Mouse (Mus musculus): ENCODE data around the gene Dnaic2. TPM values are rescaled to one million over a fixed set of nuclear protein-coding genes. Genes with fewer than 3 reads are reported as not detected.
A peak's percentile ranks its signal among the peaks of the same experiment; 100 is the strongest.

The Dnaic2 gene
- polyA plus RNA-seq (2017; shearing (Covaris generic)): not detected

DNA sequence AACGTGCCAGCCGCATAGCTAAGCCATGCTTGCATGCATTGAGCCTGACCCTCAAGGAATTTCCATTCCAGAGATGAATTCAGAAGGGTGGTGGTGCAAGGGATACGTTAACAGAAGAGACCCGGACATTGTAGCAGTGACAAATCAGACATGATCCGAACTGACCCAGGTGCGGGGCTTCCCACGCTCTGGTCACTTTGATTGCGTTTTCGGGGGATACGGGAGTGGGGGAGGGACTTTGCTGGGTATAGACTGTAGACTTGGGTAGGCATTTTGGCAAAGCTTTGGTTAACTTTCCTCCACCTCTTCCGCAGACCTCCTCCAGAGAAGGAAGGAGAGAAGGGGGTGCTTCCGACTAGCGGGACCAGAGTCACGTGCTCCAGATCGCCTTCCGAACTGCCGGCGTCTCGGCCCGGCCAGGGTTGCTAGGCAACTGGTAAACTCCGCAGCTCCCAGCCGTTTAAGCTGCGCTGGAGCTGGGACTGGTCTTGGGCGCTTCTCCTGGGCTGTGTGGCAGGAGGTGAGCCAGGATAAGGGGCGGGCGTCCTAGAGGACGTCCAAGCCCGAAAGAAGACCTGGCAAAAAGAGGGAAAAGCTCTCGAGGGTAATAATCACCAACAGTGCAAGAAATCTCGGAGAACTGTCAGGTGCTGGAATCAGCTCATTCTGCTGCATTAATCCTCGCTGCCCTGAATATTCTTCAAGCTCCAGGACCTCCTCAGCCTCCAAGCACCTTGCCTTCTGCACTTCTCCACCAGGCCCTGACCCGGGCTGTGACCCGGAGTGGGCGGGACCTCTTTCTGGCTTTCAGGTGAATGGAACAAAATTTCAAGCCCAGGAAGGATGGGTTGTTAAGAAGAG is at the start of gene Dnaic2:
Gene Dnaic2 (plus strand): TSS at position 444 of the 861 bp plus-strand sequence.
- ATAC-seq: no peak

DNA sequence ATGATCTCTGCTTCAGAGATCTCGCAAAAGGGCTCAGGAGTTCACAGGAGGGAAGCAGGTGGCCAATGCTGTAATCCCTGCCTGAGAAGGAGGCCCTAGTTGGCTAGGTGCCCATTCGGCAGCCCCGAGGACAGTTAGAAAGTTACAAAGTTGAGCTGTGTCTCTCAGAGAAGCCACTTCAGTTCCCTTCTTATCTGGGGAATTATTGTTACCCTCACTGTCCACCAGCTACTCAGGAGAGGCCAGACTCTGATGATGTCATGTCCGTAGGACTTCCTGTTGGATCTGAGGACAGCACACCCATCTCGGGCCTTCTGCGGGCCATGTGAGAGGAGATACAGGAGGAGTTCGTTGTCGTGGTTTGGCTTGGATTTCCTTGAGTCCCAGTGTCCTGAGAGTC is 47.6 kb upstream of the Dnaic2 start:
- ATAC-seq: no peak

DNA sequence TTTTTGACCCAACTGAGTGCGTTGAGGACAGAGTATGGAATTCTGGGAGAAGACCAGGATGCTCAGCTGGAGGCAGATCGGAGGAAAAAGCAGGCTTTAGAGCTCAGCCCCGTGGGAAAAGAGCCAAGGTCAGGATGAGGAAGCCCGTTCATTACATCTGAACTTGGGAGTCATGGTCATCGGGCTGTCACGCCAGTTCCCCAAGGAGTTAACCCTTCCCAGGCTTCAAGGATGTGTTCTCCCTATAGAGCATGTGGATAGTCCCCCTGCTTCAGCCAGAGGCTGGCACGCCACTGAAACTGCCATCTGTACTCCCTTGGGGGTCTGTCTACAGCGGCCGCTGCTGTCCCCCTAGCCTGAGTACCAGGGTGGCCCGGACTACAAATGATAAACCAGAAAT is 46.9 kb upstream of the Dnaic2 start:
- no peak for ATAC-seq

DNA sequence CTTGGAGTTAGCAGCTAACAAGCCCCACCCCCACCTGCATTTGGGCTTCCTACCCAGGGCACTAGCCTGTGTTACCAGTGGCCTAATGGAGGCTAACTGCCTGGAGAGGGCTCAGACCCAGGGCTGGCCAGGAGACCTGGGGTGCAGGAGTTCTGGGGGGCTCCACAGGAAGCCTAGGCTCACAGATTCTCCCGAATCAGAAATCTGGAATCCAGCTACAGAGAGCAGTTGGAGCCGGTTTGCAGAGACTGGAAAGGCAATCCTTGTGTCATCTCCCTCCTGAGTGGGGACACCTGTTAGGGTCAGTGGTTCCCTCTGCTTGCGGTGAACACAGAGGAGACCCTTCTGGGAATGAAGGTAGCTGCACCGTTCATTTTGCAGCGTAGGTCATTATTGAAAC is 46.2 kb upstream of the Dnaic2 start:
- ATAC-seq: no peak

DNA sequence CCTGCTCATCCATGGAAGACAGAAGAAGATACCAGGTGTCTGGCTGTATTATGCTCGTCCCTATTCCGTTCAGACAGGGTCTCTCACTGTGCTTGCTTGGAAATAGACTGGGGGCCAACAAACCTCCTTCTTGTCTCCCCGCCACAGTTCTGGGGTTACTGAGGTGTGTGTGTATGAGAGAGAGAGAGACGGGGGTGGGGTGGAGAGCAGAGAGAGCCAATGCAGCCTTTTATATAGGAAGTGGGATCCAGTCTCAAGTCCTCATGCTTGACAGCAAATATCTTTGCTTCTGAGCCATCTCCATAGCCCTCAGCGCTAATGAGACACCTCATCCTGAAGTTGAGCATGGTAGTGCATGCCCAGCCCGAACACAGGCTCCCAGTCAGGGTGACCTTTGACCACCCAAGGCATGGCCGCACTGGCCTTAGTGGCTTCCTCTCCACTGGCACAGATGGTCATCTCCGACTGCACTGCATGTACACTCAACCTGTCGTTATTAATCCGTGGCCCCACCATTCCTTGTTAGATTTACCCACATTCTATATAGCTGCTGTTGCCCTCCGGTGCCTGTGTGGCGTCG is 44.8 kb upstream of the Dnaic2 start:
- ATAC-seq: no peak

DNA sequence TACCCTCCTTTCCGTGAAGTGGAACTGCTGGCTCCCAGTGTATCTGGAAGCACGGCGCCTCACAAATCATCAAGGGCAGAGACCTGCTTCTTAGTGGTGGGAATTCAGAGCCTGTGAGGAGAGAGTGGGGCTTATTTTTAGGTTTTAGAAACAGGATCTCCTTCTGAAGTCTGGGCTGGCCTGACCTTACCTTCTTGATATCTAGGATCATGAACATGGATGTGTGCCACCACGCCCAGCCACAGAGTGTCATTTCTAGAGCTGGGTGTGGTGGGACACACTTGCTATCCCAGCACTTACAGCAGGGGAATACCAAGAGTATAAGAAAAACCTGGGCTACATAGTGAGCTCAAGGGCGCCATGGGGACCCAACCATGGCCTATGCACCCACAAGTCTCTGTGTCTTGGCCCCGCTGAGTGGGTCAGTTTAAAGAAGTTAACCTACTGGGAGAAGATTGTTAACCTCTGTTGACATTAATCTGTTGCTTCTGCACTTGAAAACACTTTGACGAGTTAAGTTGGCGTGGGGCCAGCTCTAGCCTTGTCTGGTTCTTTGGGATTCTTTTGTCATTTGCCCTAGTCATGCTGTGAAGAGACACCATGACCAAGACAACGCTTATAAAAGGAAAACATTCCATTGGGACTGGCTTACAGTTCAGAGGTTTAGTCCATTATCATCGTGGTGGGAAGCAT is 44.0 kb upstream of the Dnaic2 start:
- ATAC-seq: no peak

- ATAC-seq: no peak
These were observed 43.2 kb upstream of the Dnaic2 start for GRCm38 (mm10) chr11:114683722-114684621.

DNA sequence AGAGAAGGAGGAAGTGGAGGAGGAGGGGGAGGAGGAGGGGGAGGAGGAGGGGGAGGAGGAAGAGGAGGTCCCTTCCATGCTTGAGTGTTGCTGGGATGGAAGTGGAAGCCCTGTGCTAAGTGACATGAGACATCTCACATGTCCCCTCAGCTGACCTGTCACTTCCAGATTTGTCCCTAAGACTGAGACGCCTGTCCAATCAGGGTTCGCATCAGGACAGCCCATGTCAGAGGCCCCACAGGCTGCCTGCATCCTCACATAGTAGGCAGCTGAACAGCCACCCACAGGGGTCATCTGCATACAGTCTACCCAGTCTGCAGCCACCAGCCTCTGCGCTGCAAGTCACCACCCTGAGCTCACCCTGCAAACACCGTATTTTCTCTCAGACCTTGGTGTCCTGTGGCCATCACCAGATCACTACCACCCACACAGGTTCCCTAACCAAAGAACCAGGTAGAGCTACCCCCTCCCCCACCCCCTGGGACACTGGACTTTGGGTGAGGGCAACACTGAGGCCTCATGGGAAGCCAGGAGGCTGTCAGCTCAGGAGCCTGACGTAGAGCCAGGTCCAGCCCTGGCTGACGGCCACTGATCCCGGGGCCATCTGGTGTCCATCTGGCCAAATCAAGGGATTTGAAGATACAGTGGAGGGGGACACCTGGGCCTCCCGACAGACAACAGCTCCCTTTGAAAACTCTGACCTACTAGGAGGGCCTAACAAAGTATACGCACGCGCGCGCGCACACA is 42.4 kb upstream of the Dnaic2 start:
- no peak for ATAC-seq

DNA sequence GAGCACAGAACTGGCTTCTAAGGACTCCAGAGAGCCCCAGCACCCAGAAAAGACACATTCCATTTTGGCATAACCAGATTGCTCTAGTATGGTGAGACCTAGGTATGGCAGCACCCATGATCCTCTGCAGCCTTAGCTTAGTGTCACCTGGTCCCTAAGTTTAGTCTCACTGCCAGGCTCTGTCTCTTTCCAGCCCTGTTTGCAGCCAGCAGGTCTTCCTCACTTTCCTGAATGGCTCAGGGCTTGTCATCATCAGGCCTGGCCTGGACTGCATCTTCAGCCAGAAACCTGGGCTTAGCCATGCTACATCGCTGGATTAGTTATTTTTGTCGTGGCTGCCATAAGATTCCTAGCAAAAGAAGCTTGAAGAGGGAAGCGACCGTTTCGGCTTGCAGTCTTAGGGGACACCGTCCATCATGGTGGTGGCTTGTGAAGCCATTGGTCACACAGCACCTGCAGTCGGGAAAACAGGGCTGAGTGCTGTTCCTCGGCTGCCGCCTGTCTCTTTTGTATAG is 41.6 kb upstream of the Dnaic2 start:
- no peak for ATAC-seq

DNA sequence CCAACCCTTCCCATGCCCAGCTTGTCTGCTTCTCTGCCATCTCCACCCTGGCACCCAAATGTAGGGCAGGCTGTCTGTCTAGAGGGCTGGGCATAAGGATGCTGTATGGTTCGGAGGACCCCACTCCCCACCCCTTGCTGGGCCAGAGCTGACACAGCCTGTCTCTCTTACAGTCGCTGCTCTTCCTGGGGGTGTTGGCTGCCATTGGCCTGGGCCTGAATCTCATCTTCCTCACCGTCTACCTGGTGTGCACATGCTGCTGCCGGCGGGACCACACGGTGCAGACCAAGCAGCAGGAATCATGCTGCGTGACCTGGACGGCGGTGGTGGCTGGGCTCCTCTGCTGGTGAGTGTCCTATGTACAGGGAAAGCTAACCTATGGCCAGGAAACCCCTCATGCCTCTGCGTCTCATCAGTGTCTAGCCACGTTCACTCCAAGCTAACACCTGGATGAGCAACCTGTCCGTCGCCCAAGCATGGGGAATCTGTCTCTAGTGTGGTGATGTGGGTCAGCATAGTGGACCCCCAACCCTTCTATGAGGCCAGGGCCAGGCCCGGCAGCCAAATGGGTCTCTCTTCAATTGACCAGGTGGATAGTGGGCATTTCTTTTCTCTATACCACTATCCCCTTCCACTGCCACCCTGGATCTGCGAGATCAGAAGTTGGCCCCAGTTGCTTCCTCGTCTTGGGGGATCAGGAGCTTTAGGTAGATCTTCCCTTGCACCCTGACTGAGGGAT is 40.8 kb upstream of the Dnaic2 start:
- ATAC-seq: no peak

GRCm38 (mm10) chr11:114687574-114688188 is 39.5 kb upstream of the Dnaic2 start:
- ATAC-seq: no peak

DNA sequence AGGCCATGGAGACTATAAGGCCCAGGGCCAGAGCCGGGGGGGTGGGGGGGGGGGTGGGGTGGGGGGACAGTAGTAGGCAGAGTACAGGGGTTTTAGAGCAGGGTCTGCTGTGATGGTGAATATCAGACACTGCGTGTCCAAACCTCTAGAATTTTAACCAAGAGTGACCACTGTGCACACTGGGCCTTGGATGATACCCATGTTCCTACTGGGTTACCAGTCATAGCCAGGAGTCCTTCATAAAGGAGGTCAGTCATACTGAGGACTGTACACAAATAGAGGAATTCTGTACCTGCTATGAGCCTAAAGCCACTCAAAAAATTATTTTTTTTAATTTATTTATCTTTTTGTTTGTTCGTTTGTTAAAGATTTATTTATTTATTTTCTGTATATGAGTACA is 38.5 kb upstream of the Dnaic2 start:
- no peak for ATAC-seq

DNA sequence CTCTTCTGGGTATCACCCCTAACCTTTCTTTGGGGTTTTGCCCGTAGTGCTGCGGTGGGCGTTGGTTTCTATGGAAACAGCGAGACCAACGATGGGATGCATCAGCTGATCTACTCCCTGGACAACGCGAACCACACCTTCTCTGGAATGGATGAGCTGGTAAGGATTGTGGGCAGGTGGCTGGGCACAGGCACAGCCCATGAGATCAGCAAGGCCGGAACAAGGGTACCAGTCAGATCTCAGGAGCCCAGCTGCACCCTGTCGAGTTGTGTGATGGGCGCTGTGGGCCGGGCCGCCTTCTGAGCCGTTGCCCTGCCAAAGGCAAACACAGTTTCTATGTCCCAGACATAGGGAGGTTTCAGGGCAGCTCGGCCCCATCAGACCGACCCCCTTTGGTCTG is 37.0 kb upstream of the Dnaic2 start:
- no peak for ATAC-seq

- ATAC-seq: no peak
These were observed 35.6 kb upstream of the Dnaic2 start for GRCm38 (mm10) chr11:114691454-114692182.

- ATAC-seq: no peak
These were observed 34.6 kb upstream of the Dnaic2 start for GRCm38 (mm10) chr11:114692601-114693000.

GRCm38 (mm10) chr11:114693456-114693855 is 33.8 kb upstream of the Dnaic2 start:
- no peak for ATAC-seq

DNA sequence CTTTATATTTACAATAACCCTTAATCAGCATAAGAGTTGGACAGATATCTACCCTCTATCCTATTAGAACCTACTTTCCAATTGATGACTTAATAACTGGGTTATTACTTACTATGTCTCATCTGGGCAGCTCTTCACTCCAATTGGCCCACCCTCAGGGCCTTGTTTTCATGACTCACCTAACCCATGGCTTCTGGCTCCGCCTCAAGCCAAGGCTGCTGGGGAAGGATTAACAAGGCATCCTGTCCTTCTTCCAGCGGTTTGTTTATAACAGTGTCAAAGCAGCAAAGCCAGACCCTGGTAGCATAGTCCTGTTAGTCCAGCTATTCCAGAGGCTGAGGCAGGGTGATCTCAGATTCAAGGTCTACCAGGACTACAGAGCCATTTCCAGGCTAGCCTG is 32.8 kb upstream of the Dnaic2 start:
- ATAC-seq: no peak

DNA sequence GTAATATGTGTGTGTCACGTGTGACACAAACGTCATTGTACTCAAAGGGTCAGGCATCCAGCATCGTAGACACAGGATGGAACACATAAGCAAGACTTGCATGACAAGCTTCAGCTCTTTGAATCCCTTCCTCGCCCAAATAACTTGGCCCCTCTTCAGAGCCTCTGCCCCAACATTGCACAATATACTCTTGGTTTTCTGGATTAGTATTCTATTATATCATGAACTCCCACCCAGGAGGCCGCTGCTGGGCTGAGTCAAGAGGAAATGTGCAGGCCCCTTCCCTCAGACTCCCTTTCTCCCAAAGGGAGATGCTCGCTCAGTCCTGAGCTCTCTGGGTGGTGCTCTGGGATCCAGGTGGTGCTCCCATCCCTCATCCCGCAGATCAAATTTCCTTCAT is 28.7 kb upstream of the Dnaic2 start:
- no peak for ATAC-seq

- ATAC-seq: peak; percentile 71
These were observed 27.7 kb upstream of the Dnaic2 start for GRCm38 (mm10) chr11:114699511-114699910.
